In the genomic region with DNA sequence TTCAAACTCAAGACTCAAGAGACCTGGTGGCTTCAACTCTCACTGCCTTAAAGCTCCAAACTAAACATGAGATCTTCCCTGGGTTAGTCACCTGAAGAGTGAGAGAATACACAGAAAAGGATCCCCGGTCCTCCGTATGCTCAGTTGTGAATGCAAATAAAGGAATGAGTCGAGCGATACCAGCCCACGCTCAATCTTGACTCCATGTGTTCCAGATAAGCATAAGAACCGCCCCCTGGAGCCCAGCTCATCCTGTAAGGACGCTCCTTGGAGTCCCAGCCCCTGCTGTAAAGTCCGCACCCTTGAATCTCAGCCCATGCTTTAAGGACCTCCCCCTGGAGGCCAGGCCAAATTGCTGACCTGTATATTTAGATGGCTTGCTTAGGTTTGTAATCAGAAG, we compare ENCODE assay signal across 28 mouse cellular contexts. TPM values are rescaled to one million over a fixed set of nuclear protein-coding genes. Genes with fewer than 3 reads are reported as not detected.
A peak's percentile ranks its signal among the peaks of the same experiment; 100 is the strongest.
DNase-seq lines count a peak whose midpoint lies in the region; ATAC-seq and TF ChIP-seq lines count a peak whose summit lies in the region.
"Had no signal": no experiment of that assay in that cellular context is flagged by ENCODE, and none has a peak within 500 bp of the region (broad histone marks: within the 10 kb centered on the region; RNA-seq: fewer than 3 reads in every experiment).

No protein-coding gene starts in this region.

- no peaks in the 10 kb centered on the region for H3K9me3 ChIP-seq in hindbrain, embryonic 13.5 days
- H3K9me3 ChIP-seq: embryonic facial prominence, embryonic 10.5 days; forebrain, embryonic 13.5 days; limb, embryonic 10.5 days; liver, embryonic 12.5 days; midbrain, embryonic 15.5 days had no signal

- no peak for TF ChIP-seq CTCF in layer of hippocampus, adult 2 months (conservative IDR thresholded peaks at IDR 0.05)

- no peaks in the 10 kb centered on the region for H3K4me1 ChIP-seq in hindbrain, embryonic 13.5 days (replicated peaks)
- H3K4me1 ChIP-seq: embryonic facial prominence, embryonic 10.5 days; forebrain, embryonic 13.5 days; limb, embryonic 10.5 days; liver, embryonic 12.5 days; midbrain, embryonic 15.5 days had no signal

- H3K27me3 ChIP-seq in hindbrain, embryonic 13.5 days = no peaks in the 10 kb centered on the region
- H3K27me3 ChIP-seq: forebrain, embryonic 13.5 days; liver, embryonic 12.5 days; midbrain, embryonic 15.5 days had no signal

- H3K4me3 ChIP-seq in layer of hippocampus, adult 2 months = no peak overlapping the region
- H3K4me3 ChIP-seq in hindbrain, embryonic 13.5 days = no peak overlapping the region
- H3K4me3 ChIP-seq: embryonic facial prominence, embryonic 10.5 days; forebrain, embryonic 13.5 days; limb, embryonic 10.5 days; liver, embryonic 12.5 days; midbrain, embryonic 15.5 days had no signal

- ATAC-seq in frontal cortex, adult (ENCODE audit: low TSS enrichment) = peak; percentile 91
- no peak for ATAC-seq in hindbrain, embryonic 13.5 days (ENCODE audit: low FRiP score)
- ATAC-seq: CD4-positive, CD25-positive, alpha-beta regulatory T cell, adult 4 months; forebrain, embryonic 13.5 days; liver, embryonic 12.5 days; midbrain, embryonic 15.5 days had no signal

- DNase-seq in frontal cortex, postnatal 10 days (ENCODE audit: low spot score in 2 of 2) = no peak
- DNase-seq in R1 (ENCODE audit: low read depth, low spot score) (peak; percentile 59), liver (no peak)
- peak; percentile 17 to 29 for DNase-seq in layer of hippocampus, adult 2 months (ENCODE audit: low spot score in 2 of 2)
- peak; percentile 20 to 50 for DNase-seq in right cerebral cortex, adult 2 months (ENCODE audit: low spot score in 2 of 2)
- no peak for DNase-seq in urinary bladder, postnatal 14 days (ENCODE audit: low spot score)
- DNase-seq: adrenal gland, postnatal 14 days; cerebellum, adult 2 months; gastrocnemius, postnatal 14 days; heart, postnatal 14 days; kidney, adult 18-20 months; kidney, postnatal 36 days; retina, postnatal 1 day; thymus, postnatal 14 days had no signal

- 69% methylated on average over 8 of the region's 8 CpGs for WGBS in hindbrain, embryonic 13.5 days

- no peaks in the 10 kb centered on the region for H3K36me3 ChIP-seq in hindbrain, embryonic 13.5 days
- H3K36me3 ChIP-seq: embryonic facial prominence, embryonic 10.5 days; limb, embryonic 10.5 days; liver, embryonic 12.5 days; midbrain, embryonic 15.5 days had no signal

- no peak overlapping the region for H3K9ac ChIP-seq in hindbrain, embryonic 13.5 days
- H3K9ac ChIP-seq: forebrain, embryonic 13.5 days; hindbrain, embryonic 14.5 days; liver, embryonic 12.5 days; midbrain, embryonic 15.5 days had no signal

- H3K4me2 ChIP-seq in hindbrain, embryonic 13.5 days = no peak overlapping the region
- H3K4me2 ChIP-seq: forebrain, embryonic 13.5 days; heart, embryonic 11.5 days; hindbrain, embryonic 14.5 days; liver, embryonic 12.5 days; midbrain, embryonic 15.5 days had no signal

- H3K27ac ChIP-seq in layer of hippocampus, adult 2 months = no peak overlapping the region
- no peak overlapping the region for H3K27ac ChIP-seq in hindbrain, embryonic 13.5 days
- H3K27ac ChIP-seq: embryonic facial prominence, embryonic 10.5 days; forebrain, embryonic 13.5 days; hindbrain, embryonic 14.5 days; limb, embryonic 10.5 days; liver, embryonic 12.5 days; midbrain, embryonic 15.5 days had no signal

RNA-seq across cellular contexts. Expression of a gene that starts 8.2 kb away (rescaled TPM):
- total RNA-seq in layer of hippocampus, adult 2 months (2021) = not detected
- 1.1 and 2.2 TPM in 2 replicates for polyA plus RNA-seq in hindbrain, embryonic 13.5 days (2015; fragmentation: Nextera tagmentation; extraction: Ambion mirVana)
- total RNA-seq: adrenal gland, postnatal 14 days; gastrocnemius, postnatal 14 days; heart, postnatal 14 days; megakaryocyte, adult 5-6 weeks; neutrophil, adult 5-6 weeks had no signal
- polyA plus RNA-seq: CD4-positive, CD25-positive, alpha-beta regulatory T cell, adult 4 months; cerebellum, adult 2 months; embryonic facial prominence, embryonic 10.5 days; forebrain, embryonic 13.5 days; heart, embryonic 11.5 days; limb, embryonic 10.5 days; liver, embryonic 12.5 days; lung, embryonic 16.5 days; midbrain, embryonic 15.5 days; stomach, embryonic 16.5 days had no signal

RNA-seq across cellular contexts. Expression of a gene that starts 32.8 kb away (rescaled TPM):
- total RNA-seq in layer of hippocampus, adult 2 months (2021) = 10 to 100 TPM; 52.6 to 56.3 TPM
- 48.7 and 51.8 TPM in 2 replicates for polyA plus RNA-seq in hindbrain, embryonic 13.5 days (2015; fragmentation: Nextera tagmentation; extraction: Ambion mirVana)

RNA-seq across cellular contexts. Expression of a gene that starts 54.6 kb away (rescaled TPM):
- total RNA-seq in layer of hippocampus, adult 2 months (2021) = 10 to 100 TPM; 36.3 TPM
- 157 and 169 TPM in 2 replicates for polyA plus RNA-seq in hindbrain, embryonic 13.5 days (2015; fragmentation: Nextera tagmentation; extraction: Ambion mirVana)

Comparison
In these comparisons a context has a peak if more than half of its experiments do, and no peak if none do; other contexts are left out.
1. DNase-seq: peak in R1 (single experiment), layer of hippocampus, adult 2 months (2 of 2) and right cerebral cortex, adult 2 months (2 of 2); none in frontal cortex, postnatal 10 days (0 of 2), urinary bladder, postnatal 14 days (single experiment) and liver (single experiment).